ENCODE assay signal across 9 mouse cellular contexts in genomic region chr12:52699146-52699545, GRCm38 (mm10). TPM values are rescaled to one million over a fixed set of nuclear protein-coding genes. Genes with fewer than 3 reads are reported as not detected.
DNase-seq lines count a peak whose midpoint lies in the region; ATAC-seq lines count a peak whose summit lies in the region.
"Had no signal": no experiment of that assay in that cellular context is flagged by ENCODE, and none has a peak within 500 bp of the region (broad histone marks: within the 10 kb centered on the region; RNA-seq: fewer than 3 reads in every experiment).

Gene Akap6 (plus strand): TSS chr12:52699383.

- H3K4me3 ChIP-seq in kidney, embryonic 16.5 days (ENCODE audit: low read length) = peak within 1 kb of the TSS; percentile 2; the same call in 1 of the 2 replicates
- H3K4me3 ChIP-seq in hindbrain, embryonic 16.5 days (ENCODE audit: low read length) = peak within 1 kb of the TSS; percentile 66
- H3K4me3 ChIP-seq in limb, embryonic 13.5 days = no peak within 1 kb of the TSS

- no peaks in the 10 kb centered on the region for H3K36me3 ChIP-seq in kidney, embryonic 16.5 days (ENCODE audit: insufficient read depth, low read length)
- H3K36me3 ChIP-seq in hindbrain, embryonic 16.5 days (ENCODE audit: control insufficient read depth, insufficient read depth, low read length) = no peaks in the 10 kb centered on the region
- H3K36me3 ChIP-seq in limb, embryonic 13.5 days = no peaks in the 10 kb centered on the region

- WGBS in kidney, embryonic 16.5 days = 53% methylated on average over 6 of the region's 6 CpGs
- WGBS in hindbrain, embryonic 16.5 days = 14% methylated on average over 6 of the region's 6 CpGs
- WGBS in limb, embryonic 13.5 days = 19% methylated on average over 6 of the region's 6 CpGs

- no peak within 1 kb of the TSS for H3K27ac ChIP-seq in kidney, embryonic 16.5 days (ENCODE audit: low read length)
- peak within 1 kb of the TSS; percentile 86 for H3K27ac ChIP-seq in hindbrain, embryonic 16.5 days (ENCODE audit: low read depth, low read length)
- H3K27ac ChIP-seq in limb, embryonic 13.5 days = peak within 1 kb of the TSS; percentile 17; the same call in 1 of the 2 replicates

- no peak within 1 kb of the TSS for H3K9ac ChIP-seq in kidney, embryonic 16.5 days (replicated peaks; ENCODE audit: low read length)
- H3K9ac ChIP-seq in hindbrain, embryonic 16.5 days (ENCODE audit: low read depth, low read length) = peak within 1 kb of the TSS; percentile 75
- no peak within 1 kb of the TSS for H3K9ac ChIP-seq in limb, embryonic 13.5 days

- H3K27me3 ChIP-seq in kidney, embryonic 16.5 days (ENCODE audit: insufficient read depth, low read length) = no peaks in the 10 kb centered on the region
- no peaks in the 10 kb centered on the region for H3K27me3 ChIP-seq in hindbrain, embryonic 16.5 days (replicated peaks; ENCODE audit: control insufficient read depth, insufficient read depth, low read length)
- no peaks in the 10 kb centered on the region for H3K27me3 ChIP-seq in limb, embryonic 13.5 days
- H3K27me3 ChIP-seq: CH12.LX had no signal

- DNase-seq in kidney, postnatal 25 days = no peak
- peak; percentile 72 for DNase-seq in right cerebral cortex, postnatal 4 days
- DNase-seq in kidney, postnatal 4 days = no peak

- H3K4me1 ChIP-seq in kidney, embryonic 16.5 days (ENCODE audit: insufficient read depth, low read length) = peaks cover 10% of the 10 kb centered on the region
- peaks cover 18% of the 10 kb centered on the region for H3K4me1 ChIP-seq in hindbrain, embryonic 16.5 days (ENCODE audit: control insufficient read depth, insufficient read depth, low read depth, low read length)
- H3K4me1 ChIP-seq in limb, embryonic 13.5 days = peaks cover 51% of the 10 kb centered on the region

- H3K4me2 ChIP-seq in kidney, embryonic 16.5 days (replicated peaks; ENCODE audit: low read depth, low read length) = peak within 1 kb of the TSS; percentile 66
- H3K4me2 ChIP-seq in hindbrain, embryonic 16.5 days (ENCODE audit: low read length) = peak within 1 kb of the TSS; percentile 72
- peak within 1 kb of the TSS; percentile 61 for H3K4me2 ChIP-seq in limb, embryonic 13.5 days (replicated peaks)

- H3K9me3 ChIP-seq in kidney, embryonic 16.5 days (ENCODE audit: low read length) = no peaks in the 10 kb centered on the region
- no peaks in the 10 kb centered on the region for H3K9me3 ChIP-seq in hindbrain, embryonic 16.5 days (ENCODE audit: control insufficient read depth, low read length)
- no peaks in the 10 kb centered on the region for H3K9me3 ChIP-seq in limb, embryonic 13.5 days

- no peak for ATAC-seq in kidney, embryonic 16.5 days (ENCODE audit: low FRiP score, low TSS enrichment)
- ATAC-seq in frontal cortex, adult (ENCODE audit: low TSS enrichment) = peak; percentile 91
- peak; percentile 89 for ATAC-seq in hindbrain, embryonic 16.5 days
- ATAC-seq in limb, embryonic 13.5 days (ENCODE audit: low FRiP score, low read depth) = no peak
- ATAC-seq in megakaryocyte progenitor cell, adult 5-6 weeks (replicated peaks; ENCODE audit: poor library complexity) = no peak

RNA-seq across cellular contexts. Expression of gene Akap6, which starts in this region (rescaled TPM):
- 0.23 and 0.41 TPM in 2 replicates for polyA plus RNA-seq in kidney, embryonic 16.5 days (2015; fragmentation: Nextera tagmentation; extraction: Ambion mirVana)
- polyA plus RNA-seq in hindbrain, embryonic 16.5 days (2015; fragmentation: Nextera tagmentation; extraction: Ambion mirVana) = 22.9 and 23.9 TPM in 2 replicates
- polyA plus RNA-seq in limb, embryonic 13.5 days (2015; fragmentation: Nextera tagmentation; extraction: Ambion mirVana) = 1.0 and 1.2 TPM in 2 replicates
- total RNA-seq in megakaryocyte progenitor cell, adult 5-6 weeks (2015) = not detected in 2 replicates
- total RNA-seq in megakaryocyte progenitor cell, adult 5-6 weeks (2017) = 0.08 TPM in 1 of 2 replicates, not detected in the other

Comparison
In these comparisons a context has a peak if more than half of its experiments do, and no peak if none do; other contexts are left out.
1. RNA of gene Akap6 (polyA plus RNA-seq): 22.9 to 23.9 TPM in hindbrain, embryonic 16.5 days; 1.0 to 1.2 TPM in limb, embryonic 13.5 days and 0.23 to 0.41 TPM in kidney, embryonic 16.5 days; every median in the first group is over 10 times any median in the second.
2. ATAC-seq: peak in frontal cortex, adult (single experiment) and hindbrain, embryonic 16.5 days (single experiment); none in kidney, embryonic 16.5 days (single experiment), limb, embryonic 13.5 days (single experiment) and megakaryocyte progenitor cell, adult 5-6 weeks (single experiment).
3. Peak in every context shown above with its lines, with median percentiles within 50 percentile points of each other: H3K4me2 ChIP-seq.